Mouse (Mus musculus) mouse trophoblast stem cell (cell line): ENCODE data around the gene Bcl11a.

ENCODE experiments used
- in situ Hi-C, 2 experiments: fragments of 300-500 bp; cut with MseI, MboI; formaldehyde crosslinking; loops; 2 replicates in 1 of 2; 3 replicates in 1 of 2; pipeline ENCODE4 v1.15.1; 2025

The Bcl11a gene

DNA sequence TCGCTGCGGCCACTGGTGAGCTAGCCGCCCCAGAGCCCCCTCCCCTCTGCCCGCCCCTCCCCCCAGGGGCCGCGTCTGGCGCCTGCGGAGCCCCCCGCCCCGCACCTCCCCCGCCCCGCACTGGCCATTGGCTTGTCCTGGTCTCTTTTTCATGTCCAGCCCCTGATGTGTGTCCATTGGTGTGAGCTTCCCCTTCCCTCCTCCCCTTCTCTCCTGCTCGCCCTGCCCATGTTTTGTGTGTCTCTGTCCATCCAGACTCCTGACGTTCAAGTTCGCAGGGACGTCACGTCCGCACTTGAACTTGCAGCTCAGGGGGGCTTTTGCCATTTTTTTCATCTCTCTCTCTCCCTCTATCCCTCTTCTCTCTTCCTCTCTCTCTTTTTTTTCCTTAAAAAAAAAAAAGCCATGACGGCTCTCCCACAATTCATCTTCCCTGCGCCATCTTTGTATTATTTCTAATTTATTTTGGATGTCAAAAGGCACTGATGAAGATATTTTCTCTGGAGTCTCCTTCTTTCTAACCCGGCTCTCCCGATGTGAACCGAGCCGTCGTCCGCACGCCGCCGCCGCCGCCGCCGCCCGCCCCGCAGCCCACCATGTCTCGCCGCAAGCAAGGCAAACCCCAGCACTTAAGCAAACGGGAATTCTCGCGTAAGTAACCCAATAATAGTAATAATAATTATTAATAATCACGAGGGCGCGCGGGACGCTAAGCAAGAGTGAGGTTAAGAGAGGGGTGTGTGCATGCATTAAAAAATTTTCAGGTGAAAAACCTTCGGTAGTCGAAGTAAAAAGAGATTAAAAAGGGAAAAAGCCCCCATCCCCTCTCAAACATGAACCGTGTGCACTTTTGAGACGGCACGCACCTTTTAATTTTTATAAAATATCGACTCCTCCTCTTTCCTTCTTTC is at the start of gene Bcl11a:
Gene Bcl11a, plus strand, starts transcription at position 262 of the 911 bp plus-strand sequence.
- in situ Hi-C loops: loop anchor here in 1 of 2 experiments (25.0 kb wide), 1 partner anchor 1209 kb away; no protein-coding TSS in a partner anchor

DNA sequence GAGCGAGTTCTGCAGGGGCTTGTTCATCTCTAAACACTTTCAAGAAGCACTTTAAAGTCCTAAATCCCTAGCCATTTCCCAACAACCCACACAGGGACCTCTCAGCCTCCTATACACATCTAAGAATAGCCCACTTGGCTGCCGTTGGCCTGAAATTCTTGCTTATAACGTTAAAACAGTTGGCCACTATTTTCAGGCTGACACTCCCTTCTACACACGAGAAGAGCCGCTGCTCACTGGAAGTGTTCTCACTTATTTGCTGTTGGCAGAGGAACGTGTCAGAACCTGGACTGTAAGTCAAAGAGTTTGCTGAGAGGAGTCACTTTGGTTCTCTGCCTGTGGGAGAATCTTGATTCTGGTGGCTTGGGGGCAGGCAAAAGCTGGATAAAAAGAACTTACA is 33.8 kb upstream of the Bcl11a start:
- in situ Hi-C loops: loop anchor here in 1 of 2 experiments (25.0 kb wide), 1 partner anchor 1818 kb away; no protein-coding TSS in a partner anchor

DNA sequence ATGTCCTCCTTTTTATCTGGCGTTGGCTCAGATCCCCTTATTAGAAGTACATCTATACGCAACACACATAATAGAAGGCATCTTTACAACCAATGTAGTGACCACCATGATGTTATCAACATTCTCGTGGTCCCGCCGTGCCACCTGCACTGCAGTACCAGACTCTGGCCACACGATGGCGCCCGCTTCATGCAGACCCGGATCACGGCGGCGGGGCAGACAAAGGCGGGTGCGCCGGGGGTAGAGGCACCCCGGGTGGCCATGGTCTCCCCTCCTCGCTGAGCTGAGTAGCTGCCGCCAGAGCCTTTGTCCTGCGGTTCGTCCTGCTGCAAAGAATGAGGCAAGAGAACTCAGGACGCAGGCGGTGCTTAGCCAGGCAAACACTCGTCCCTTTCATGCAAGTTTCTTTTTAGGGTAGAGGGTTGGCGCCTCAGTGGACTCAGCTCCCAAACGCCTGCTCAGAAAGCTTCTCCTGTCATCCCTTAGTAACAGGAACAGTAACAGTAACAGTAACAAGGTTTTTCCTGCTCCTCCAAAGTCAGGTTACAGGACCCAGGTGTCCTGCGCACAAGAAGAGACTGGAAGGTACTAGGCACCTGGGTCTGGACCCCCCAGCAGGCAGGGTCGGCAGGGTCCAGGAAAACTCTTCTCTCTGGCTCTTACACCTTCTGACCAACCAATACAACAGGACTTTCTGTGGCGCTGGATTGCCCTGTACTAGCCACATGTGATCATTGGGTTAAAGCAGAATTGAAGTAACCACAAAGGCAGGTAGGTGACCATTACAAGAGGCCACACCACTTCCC is 28.4 kb upstream of the Bcl11a start:
- in situ Hi-C loops: loop anchor here in 1 of 2 experiments (25.0 kb wide), 1 partner anchor 1813 kb away; no protein-coding TSS in a partner anchor

DNA sequence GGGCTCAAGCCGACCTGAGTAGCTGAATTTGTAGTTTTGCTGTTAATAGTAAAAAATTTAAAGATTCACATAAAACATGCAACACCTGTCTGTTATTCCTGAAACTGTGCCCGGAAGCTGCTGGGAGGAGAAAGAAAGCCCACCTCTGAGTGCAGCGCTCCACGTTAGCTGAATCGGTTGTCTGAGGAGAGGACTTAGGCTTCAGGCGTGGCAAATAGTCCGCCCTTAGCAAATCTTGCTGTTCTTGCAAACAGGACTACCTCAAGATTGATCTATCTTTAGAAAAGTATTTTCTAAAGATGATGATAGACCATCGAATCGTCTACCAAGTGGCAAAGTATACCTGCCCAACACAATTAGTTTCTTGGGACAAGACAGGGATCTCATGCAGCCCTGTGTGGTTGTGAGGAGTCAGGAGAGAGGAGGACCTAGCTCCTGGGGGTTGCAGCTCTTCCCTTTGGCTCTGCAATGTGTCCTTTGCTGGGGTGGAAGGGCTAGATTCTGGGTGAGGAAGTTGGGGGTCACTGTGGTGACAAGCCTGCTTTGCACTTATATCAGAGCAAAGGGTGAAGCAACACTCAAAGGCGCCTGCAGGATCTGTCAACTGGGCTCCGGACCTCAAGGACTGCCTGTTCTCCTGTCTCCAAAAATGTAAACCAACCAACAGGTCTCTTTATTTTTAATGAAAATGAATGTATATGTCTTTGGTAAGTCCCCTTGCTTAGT is 27.7 kb upstream of the Bcl11a start:
- in situ Hi-C loops: no loop called here

GRCm38 (mm10) chr11:24052882-24053281 is 25.0 kb upstream of the Bcl11a start:
- in situ Hi-C loops: no loop called here

- in situ Hi-C loops: no loop called here
These were observed 18.7 kb upstream of the Bcl11a start for GRCm38 (mm10) chr11:24059137-24059536.

GRCm38 (mm10) chr11:24060428-24060827 is 17.4 kb upstream of the Bcl11a start:
- in situ Hi-C loops: no loop called here

DNA sequence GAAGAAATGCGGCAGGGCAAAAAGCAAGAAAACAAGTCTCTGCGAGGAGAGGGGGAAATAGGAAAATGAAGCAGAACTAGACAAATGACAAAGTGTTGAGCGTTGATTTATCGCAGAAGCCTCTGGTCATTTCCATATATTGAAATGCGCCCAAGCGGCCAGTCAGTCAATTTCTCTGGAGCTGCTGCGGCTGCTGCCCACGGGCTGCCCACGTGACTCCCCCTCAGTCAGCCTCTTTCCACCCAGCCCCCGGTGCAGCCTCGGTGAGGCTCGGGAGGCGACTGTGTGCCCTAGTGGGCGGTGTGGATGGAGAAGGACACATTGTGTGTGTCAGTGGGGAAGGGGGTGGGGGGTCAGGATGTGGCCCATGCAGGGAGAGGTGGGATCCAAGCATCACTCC is 16.0 kb upstream of the Bcl11a start:
- in situ Hi-C loops: no loop called here

DNA sequence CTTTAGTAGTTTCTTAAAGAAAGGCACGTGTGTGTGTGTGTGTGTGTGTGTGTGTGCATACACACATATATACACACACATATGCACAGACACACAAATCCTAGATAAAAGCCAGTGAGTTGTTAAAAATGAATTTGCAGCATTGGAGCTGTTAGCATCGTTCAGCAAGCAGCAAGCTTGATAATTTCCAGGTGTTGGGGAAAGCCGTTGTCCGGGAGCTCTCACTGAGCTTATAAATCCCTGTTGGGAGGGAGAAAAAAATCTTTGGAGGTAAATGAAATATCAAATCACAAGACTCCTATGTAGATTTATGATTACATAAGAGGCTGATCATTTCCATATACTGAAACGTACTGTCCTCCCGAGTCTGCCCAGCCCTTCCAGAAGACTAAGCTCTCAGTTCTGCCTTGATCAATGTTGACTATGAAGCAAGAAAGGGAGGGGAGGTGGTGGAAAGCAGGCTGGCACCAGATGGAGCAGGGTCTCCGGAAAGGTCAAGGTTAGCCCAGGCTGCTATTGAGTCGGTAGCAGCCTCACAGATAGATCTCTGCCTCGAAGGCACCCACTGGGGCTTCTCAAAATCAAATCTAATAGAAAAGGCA is 15.3 kb upstream of the Bcl11a start:
- in situ Hi-C loops: no loop called here

DNA sequence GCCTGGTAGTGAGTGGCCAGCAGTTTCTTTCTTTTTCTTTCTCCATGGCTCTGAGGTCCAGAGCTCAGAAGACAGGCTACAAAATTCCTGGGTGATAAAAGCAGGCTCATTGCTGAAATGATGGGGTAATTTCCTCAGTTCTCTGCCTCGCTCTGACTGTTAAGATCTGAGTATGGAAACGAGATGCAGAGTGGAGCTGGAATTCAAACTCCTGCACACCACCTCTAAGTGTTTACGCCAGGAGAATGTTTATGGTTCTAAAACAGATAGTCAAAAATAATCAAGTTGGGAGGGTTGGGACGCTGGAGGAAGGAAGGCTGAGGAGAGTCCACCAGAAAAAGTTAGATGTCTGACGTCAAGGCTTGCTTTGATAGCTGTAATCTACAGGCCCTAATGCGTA is 13.6 kb upstream of the Bcl11a start:
- in situ Hi-C loops: no loop called here

- in situ Hi-C loops: no loop called here
These were observed 12.5 kb upstream of the Bcl11a start for GRCm38 (mm10) chr11:24065313-24065712.

DNA sequence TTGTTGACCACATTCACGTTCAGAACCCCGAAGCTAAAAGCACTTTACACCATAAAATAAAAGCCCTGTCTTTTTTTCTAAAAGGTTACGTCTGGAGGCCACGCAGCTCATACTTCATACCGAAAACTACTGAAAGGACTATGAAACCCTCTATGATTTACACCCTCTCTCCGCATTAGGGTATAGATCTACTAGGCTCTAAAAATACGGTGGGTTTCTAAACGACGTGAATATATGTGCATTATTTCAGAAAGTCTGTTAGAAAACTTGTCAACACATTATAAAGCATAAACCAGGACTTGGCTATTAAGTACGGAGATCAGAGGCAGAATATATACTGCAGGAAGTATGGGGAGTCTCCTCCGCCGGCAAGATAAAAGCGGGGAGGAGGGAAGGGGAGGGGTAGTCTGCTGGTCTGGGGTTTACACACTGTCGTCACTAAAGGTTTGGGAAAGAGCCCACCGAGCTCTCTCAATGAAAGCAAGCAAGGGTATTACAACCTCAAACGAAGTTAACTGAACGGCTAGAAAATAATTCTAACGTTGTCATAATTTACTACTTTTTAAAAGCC is 3.8 kb upstream of the Bcl11a start:
- in situ Hi-C loops: no loop called here

GRCm38 (mm10) chr11:24074634-24075104 is 3.2 kb upstream of the Bcl11a start, which contains the start of gene A830031A19Rik:
Gene A830031A19Rik (minus strand): TSS chr11:24075054.
- in situ Hi-C loops: loop anchor here in 1 of 2 experiments (25.0 kb wide), 1 partner anchor 1213 kb away; no protein-coding TSS in a partner anchor

DNA sequence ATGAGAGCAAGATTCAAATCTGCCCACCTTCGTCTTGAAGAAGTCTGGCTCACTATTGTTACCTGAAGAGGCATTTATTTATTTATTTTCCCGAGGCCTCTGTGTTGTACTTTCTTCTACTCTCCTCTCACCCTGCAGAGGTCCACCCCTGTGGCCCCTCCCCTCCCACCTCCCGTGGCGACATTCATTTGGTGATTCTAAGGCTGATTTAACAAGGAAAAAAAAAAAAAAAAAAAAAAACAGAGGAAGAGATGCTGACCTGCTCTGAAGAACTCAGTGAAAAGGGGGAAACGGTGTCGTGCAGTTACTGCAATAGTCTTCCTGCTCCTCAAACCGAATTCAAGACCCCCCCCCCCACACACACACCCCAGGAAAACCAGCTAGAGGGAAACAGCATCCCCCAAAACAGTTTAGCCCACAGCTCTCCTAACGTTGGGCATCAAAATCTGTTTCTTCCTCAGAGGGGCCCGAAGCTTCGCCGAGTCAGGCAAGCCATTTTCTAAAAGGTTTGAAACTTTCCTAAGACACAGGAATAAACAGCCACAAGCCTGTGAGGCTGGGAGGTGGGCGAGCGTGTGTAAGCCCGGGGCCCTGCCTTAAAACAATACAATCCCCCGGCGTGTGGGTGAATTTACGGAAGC is 2.2 kb upstream of the Bcl11a start:
- in situ Hi-C loops: loop anchor here in 1 of 2 experiments (25.0 kb wide), 1 partner anchor 1212 kb away; no protein-coding TSS in a partner anchor

- in situ Hi-C loops: loop anchor here in 1 of 2 experiments (25.0 kb wide), 1 partner anchor 1211 kb away; no protein-coding TSS in a partner anchor
These were observed 1.7 kb upstream of the Bcl11a start for GRCm38 (mm10) chr11:24076127-24076650.

DNA sequence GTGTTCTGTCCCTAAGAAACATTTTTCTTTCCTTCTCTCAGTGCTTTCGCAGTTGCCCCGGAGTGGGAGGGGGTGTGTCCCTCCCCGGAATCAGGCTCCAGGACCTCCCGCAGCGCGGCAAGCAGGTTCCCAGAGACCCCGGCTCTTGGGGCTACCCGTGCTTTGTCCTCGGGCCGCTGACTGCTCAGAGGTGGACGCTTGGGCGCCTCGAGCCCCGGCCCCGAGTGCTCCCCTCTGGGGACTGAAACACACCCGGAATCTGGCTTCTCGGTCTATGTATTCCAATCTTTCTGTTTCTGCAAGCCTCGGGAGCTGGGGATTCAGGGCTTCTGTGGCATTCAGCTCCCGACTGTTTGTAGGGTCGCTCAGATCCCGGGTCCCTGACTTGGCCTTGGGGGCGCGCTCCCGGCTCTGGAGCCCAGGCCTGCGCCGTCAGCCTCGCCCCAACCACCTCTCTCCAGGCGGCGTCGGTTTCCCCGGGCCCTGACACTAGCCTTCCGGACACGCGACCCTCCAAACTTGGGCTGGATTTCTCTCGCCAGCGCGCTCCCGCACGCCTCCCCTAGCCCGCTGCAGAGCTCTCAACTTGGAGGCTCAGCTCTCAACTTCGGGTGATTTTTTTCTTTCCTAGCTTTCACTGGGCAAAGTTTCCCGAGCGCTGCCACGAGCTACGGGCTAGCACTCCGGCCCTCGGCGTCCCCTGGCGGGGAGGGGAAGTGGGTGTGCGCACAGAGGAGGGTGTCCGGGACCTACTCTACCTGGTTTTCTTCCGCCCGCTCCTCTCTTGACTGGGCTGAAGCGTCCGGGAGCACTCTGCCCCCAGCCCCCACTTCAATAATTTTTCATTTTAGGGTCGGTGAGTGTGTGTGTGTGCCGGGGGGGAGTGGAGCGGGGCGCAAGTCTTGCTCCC is 780 bp upstream of the Bcl11a start:
- in situ Hi-C loops: loop anchor here in 1 of 2 experiments (25.0 kb wide), 1 partner anchor 1210 kb away; no protein-coding TSS in a partner anchor

GRCm38 (mm10) chr11:24078706-24079316 is 955 bp downstream of the Bcl11a start:
- in situ Hi-C loops: loop anchor here in 1 of 2 experiments (25.0 kb wide), 1 partner anchor 1208 kb away; no protein-coding TSS in a partner anchor
